Mouse (Mus musculus) myocyte (in vitro differentiated cells): ENCODE data around the gene Riox2. TPM values are rescaled to one million over a fixed set of nuclear protein-coding genes. Genes with fewer than 3 reads are reported as not detected.

Experiments
- H3K27me3 ChIP-seq: one replicate; pipeline ENCODE4 v1.6.1; 2011; ENCODE audit not compliant: control insufficient read depth, insufficient read depth, insufficient read length
- H3K36me3 ChIP-seq: one replicate; pipeline ENCODE4 v1.6.1; 2011; ENCODE audit not compliant: control insufficient read depth, insufficient read depth
- H3K4me2 ChIP-seq: one replicate; pipeline ENCODE4 v1.6.1; 2011; ENCODE audit warnings: low read depth, control low read depth
- H3K4me3 ChIP-seq: one replicate; pipeline ENCODE4 v1.5.1; 2011; ENCODE audit warnings: mild to moderate bottlenecking, control low read depth, moderate library complexity
- H3K79me2 ChIP-seq: one replicate; pipeline ENCODE4 v1.6.1; 2011; ENCODE audit not compliant: control insufficient read depth, insufficient read depth
- H3ac ChIP-seq: one replicate; pipeline ENCODE4 v1.6.1; 2011; ENCODE audit not compliant: control insufficient read depth, insufficient read length
- CEBPB ChIP-seq: IDR thresholded peaks from 2 replicates; pipeline ENCODE4 v1.6.1; 2011; ENCODE audit warnings: mild to moderate bottlenecking, moderate library complexity; ENCODE audit not compliant: poor library complexity, insufficient read depth, severe bottlenecking
- E2F4 ChIP-seq: IDR thresholded peaks from one replicate; pipeline ENCODE4 v1.6.1; 2011; ENCODE audit warnings: mild to moderate bottlenecking, control low read depth, moderate library complexity; ENCODE audit not compliant: insufficient read depth
- MAX ChIP-seq: IDR thresholded peaks from one replicate; pipeline ENCODE4 v1.6.1; 2011; ENCODE audit warnings: low read depth, mild to moderate bottlenecking, control low read depth
- MYOD1 ChIP-seq, 3 experiments: IDR thresholded peaks; one replicate each; pipeline ENCODE4 v1.6.1; 2011; ENCODE audit warnings: control low read depth in 2 of 3, low read depth in 2 of 3, mild to moderate bottlenecking in 2 of 3, moderate library complexity in 1 of 3; ENCODE audit not compliant: insufficient read length in 2 of 3, control insufficient read depth in 1 of 3
- MYOG ChIP-seq, 3 experiments: IDR thresholded peaks; one replicate each; pipeline ENCODE4 v1.6.1; 2011; ENCODE audit warnings: control low read depth in 2 of 3, low read depth in 2 of 3, mild to moderate bottlenecking in 2 of 3; ENCODE audit not compliant: insufficient read length in 2 of 3, control insufficient read depth in 1 of 3, insufficient read depth in 1 of 3
- POLR2A ChIP-seq: IDR thresholded peaks from one replicate; pipeline ENCODE4 v1.6.1; 2011; ENCODE audit warnings: low read depth, mild to moderate bottlenecking, control low read depth, moderate library complexity; ENCODE audit not compliant: insufficient read length
- POLR2AphosphoS2 ChIP-seq: IDR thresholded peaks from one replicate; pipeline ENCODE4 v1.6.1; 2011; ENCODE audit warnings: low read depth, control low read depth; ENCODE audit not compliant: insufficient read length
- REST ChIP-seq: IDR thresholded peaks from one replicate; pipeline ENCODE4 v1.6.1; 2011; ENCODE audit warnings: mild to moderate bottlenecking, control low read depth, moderate library complexity; ENCODE audit not compliant: insufficient read depth, insufficient read length
- SRF ChIP-seq: IDR thresholded peaks from one replicate; pipeline ENCODE4 v1.6.1; 2011; ENCODE audit warnings: low read depth; ENCODE audit not compliant: control insufficient read depth, insufficient read length
- TCF12 ChIP-seq: IDR thresholded peaks from one replicate; pipeline ENCODE4 v1.6.1; 2011; ENCODE audit warnings: mild to moderate bottlenecking, control low read depth; ENCODE audit not compliant: poor library complexity, insufficient read depth, severe bottlenecking
- TCF3 ChIP-seq: IDR thresholded peaks from one replicate; pipeline ENCODE4 v1.6.1; 2011; ENCODE audit warnings: low read depth, control low read depth; ENCODE audit not compliant: insufficient read length
- USF1 ChIP-seq: IDR thresholded peaks from one replicate; pipeline ENCODE4 v1.6.1; 2011; ENCODE audit warnings: low read depth, mild to moderate bottlenecking, control low read depth, moderate library complexity
- polyA plus RNA-seq: library from polyadenylated mRNA; unstranded; fragments of >200 nt; fragmentation: generic; extraction: Trizol; gene quantifications from one replicate; pipeline ENCODE4 v1.2.1, GENCODE M21; 2012; ENCODE audit warnings: missing spikeins

The Riox2 gene
- polyA plus RNA-seq, 1 experiment = 20.8 TPM

DNA sequence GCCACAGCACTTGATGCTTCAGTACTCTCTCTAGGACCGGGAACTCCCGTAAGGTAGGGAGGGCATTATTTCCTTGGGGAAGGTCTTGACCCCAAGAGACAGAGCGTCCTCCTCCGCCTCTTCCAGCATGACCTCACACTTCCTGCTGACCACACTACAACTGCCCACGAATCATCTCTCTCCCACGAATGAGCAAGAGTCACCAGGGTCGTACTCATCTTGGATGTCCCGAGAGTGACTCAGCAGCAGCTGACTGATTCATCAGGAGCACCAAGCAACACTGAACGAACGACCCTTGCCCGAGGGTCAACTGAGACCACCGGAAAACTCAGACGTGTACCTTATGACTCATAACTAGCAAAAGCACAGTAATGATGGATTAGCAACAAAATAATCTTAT is 58.0 kb downstream of the Riox2 start:
- Histone ChIP-seq H3K4me2 (no peak overlapping the region), H3K36me3 (no peaks in the 10 kb centered on the region), H3K79me2 (no peaks in the 10 kb centered on the region), H3K27me3 (no peaks in the 10 kb centered on the region), H3ac (no peak overlapping the region), H3K4me3 (no peak overlapping the region)
- no peak for TF ChIP-seq REST
- no peak for TF ChIP-seq CEBPB
- TF ChIP-seq TCF12 = no peak
- no peak for TF ChIP-seq E2F4
- no peak for TF ChIP-seq TCF3
- TF ChIP-seq MYOD1 (IDR thresholded peaks at IDR 0.05; ENCODE audit: control insufficient read depth in 1 of 3, insufficient read length in 2 of 3, low read depth in 2 of 3) = no peak
- TF ChIP-seq MYOG (IDR thresholded peaks at IDR 0.05; ENCODE audit: control insufficient read depth in 1 of 3, insufficient read depth in 1 of 3, insufficient read length in 2 of 3, low read depth in 2 of 3) = no peak
- TF ChIP-seq POLR2A = no peak
- no peak for TF ChIP-seq POLR2AphosphoS2
- TF ChIP-seq MAX = no peak
- no peak for TF ChIP-seq USF1
- TF ChIP-seq SRF = no peak

GRCm38 (mm10) chr16:59531243-59531642 is 59.7 kb downstream of the Riox2 start:
- TF ChIP-seq MYOG (IDR thresholded peaks at IDR 0.05; ENCODE audit: control insufficient read depth in 1 of 3, insufficient read depth in 1 of 3, insufficient read length in 2 of 3, low read depth in 2 of 3) (no peak), MAX (no peak), USF1 (no peak), REST (no peak), POLR2AphosphoS2 (no peak), TCF12 (no peak), MYOD1 (IDR thresholded peaks at IDR 0.05; ENCODE audit: control insufficient read depth in 1 of 3, insufficient read length in 2 of 3, low read depth in 2 of 3) (no peak), CEBPB (no peak), POLR2A (no peak), TCF3 (no peak), SRF (no peak), E2F4 (no peak)
- no peaks in the 10 kb centered on the region for H3K36me3 ChIP-seq

DNA sequence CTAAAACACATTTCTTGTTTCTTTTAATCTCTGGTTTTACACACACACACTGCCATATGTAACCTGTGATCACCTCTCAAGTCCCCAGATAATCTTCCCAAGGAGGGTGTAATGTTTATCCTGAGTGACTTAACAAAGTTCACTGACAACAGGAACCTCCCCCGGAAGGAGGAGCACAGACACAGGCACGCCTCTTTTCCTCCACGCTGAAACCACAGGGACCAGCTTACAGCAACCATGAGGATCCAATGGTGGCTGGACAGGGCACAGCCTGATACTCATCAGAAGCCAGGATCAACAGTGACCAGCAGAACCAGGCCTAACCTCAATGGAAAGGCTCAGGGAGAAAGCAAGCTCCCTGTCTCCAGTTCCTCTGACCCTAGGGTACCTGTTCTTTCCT is 61.0 kb downstream of the Riox2 start:
- no peak overlapping the region for H3K4me3 ChIP-seq
- no peaks in the 10 kb centered on the region for H3K27me3 ChIP-seq
- no peak for TF ChIP-seq TCF12
- TF ChIP-seq MYOG (IDR thresholded peaks at IDR 0.05; ENCODE audit: control insufficient read depth in 1 of 3, insufficient read depth in 1 of 3, insufficient read length in 2 of 3, low read depth in 2 of 3) = no peak
- TF ChIP-seq USF1 = no peak
- no peak for TF ChIP-seq REST
- no peak for TF ChIP-seq SRF
- TF ChIP-seq POLR2AphosphoS2 = no peak
- TF ChIP-seq MYOD1 (IDR thresholded peaks at IDR 0.05; ENCODE audit: control insufficient read depth in 1 of 3, insufficient read length in 2 of 3, low read depth in 2 of 3) = no peak
- no peak for TF ChIP-seq E2F4
- no peak for TF ChIP-seq CEBPB
- no peak for TF ChIP-seq POLR2A
- TF ChIP-seq TCF3 = no peak
- no peak for TF ChIP-seq MAX
- H3ac ChIP-seq = no peak overlapping the region
- no peaks in the 10 kb centered on the region for H3K79me2 ChIP-seq
- no peak overlapping the region for H3K4me2 ChIP-seq
- H3K36me3 ChIP-seq = no peaks in the 10 kb centered on the region

More at GRCm38 (mm10) chr16:59531243-59531642, 59.7 kb downstream of the Riox2 start:
- Histone ChIP-seq H3ac (no peak overlapping the region), H3K79me2 (no peaks in the 10 kb centered on the region), H3K27me3 (no peaks in the 10 kb centered on the region), H3K4me2 (no peak overlapping the region), H3K4me3 (no peak overlapping the region)

DNA sequence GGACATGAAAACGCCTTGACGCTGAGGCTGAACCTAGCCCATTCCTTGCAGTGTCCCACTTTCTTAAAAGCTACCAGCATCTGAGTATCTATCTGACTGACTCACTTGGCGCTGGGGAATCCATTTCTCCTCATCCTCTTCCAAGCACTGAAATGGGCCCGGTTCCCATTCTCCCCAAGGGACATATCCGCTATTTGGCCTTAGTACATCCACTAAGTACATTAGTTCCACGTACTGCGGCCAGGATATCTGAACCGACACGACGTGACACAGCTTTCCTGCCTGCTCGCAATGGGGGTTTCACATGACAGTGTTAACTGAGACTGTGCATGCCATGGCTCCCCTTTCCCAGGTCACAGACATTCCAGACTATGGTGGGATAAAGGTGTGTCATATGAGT is 62.8 kb downstream of the Riox2 start:
- Histone ChIP-seq H3ac (no peak overlapping the region), H3K4me2 (no peak overlapping the region), H3K4me3 (no peak overlapping the region), H3K27me3 (no peaks in the 10 kb centered on the region), H3K36me3 (no peaks in the 10 kb centered on the region), H3K79me2 (no peaks in the 10 kb centered on the region)
- no peak for TF ChIP-seq MYOG (IDR thresholded peaks at IDR 0.05; ENCODE audit: control insufficient read depth in 1 of 3, insufficient read depth in 1 of 3, insufficient read length in 2 of 3, low read depth in 2 of 3)

DNA sequence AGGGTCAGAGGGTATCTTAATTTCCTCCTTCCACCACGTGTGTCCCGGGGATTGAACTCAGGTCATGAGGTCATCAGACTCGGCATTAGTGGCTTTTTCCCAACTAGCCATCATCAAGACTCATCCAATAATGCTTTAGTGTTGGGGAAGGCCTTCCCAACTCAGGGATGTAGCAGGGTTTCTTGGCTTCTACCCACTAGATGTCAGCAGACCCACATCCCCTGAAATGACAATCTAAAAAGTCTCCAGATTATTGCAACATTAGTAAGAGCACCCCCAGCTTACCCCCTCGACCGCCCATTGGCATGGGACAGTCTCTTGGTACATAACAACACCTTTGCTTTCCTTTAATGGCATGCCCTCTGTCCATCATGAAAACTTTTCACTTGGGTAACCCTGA is 64.1 kb downstream of the Riox2 start:
- TF ChIP-seq USF1 (no peak), TCF12 (no peak), MYOG (IDR thresholded peaks at IDR 0.05; ENCODE audit: control insufficient read depth in 1 of 3, insufficient read depth in 1 of 3, insufficient read length in 2 of 3, low read depth in 2 of 3) (no peak), CEBPB (no peak), POLR2AphosphoS2 (no peak), TCF3 (no peak), E2F4 (no peak), POLR2A (no peak), MAX (no peak), MYOD1 (IDR thresholded peaks at IDR 0.05; ENCODE audit: control insufficient read depth in 1 of 3, insufficient read length in 2 of 3, low read depth in 2 of 3) (no peak), SRF (no peak), REST (no peak)
- no peaks in the 10 kb centered on the region for H3K27me3 ChIP-seq
- no peaks in the 10 kb centered on the region for H3K36me3 ChIP-seq
- no peak overlapping the region for H3K4me3 ChIP-seq
- H3K79me2 ChIP-seq = no peaks in the 10 kb centered on the region
- no peak overlapping the region for H3K4me2 ChIP-seq
- H3ac ChIP-seq = no peak overlapping the region
